Mouse (Mus musculus) brain, embryonic 14.5 days (tissue): ENCODE measurements at regions not wholly inside any gene's neighbourhood (a gene's known extent, or its start where the extent isn't known, plus 50 kb on each side); places are given as distances from the start of the nearest gene placed in this dataset.

Source experiments
- CTCF ChIP-seq: fragments of 200-500 bp; IDR thresholded peaks from 2 replicates; pipeline ENCODE4 v1.5.1; 2012; ENCODE audit warnings: inconsistent platforms, mild to moderate bottlenecking, moderate library complexity, borderline replicate concordance; ENCODE audit not compliant: insufficient read depth, insufficient read length; ENCODE audit errors: extremely low read depth
- POLR2A ChIP-seq: fragments of 200-500 bp; IDR thresholded peaks from 2 replicates; pipeline ENCODE4 v1.6.1; 2012; ENCODE audit warnings: mild to moderate bottlenecking, inconsistent platforms, borderline replicate concordance; ENCODE audit not compliant: poor library complexity, insufficient read depth, insufficient read length, severe bottlenecking; ENCODE audit errors: extremely low read depth

DNA sequence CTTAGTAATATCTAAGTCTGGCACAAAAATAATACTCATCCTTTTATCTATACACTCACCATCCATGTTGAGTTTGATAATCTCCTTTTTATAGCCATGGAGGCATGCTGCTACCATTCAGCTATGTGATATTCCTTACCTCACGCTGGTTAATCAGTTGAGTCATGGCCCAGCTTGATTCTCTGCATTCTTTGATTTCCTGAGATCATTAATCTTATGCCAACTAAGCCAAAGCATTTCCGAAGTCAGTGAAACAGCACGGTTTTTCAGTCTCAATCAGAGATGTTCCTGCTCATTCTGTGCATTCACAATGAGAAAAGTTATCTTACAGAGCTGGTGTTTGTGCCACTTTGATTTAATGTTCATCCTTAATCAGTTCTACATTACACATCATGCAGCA, 380.7 kb upstream of the Dsel start:
- TF ChIP-seq CTCF (no peak), POLR2A (no peak)
